In genomic region chr16:72610661-72611112, GRCm38 (mm10) we compare ENCODE assay signal across 14 mouse cellular contexts.
A peak's percentile ranks its signal among the peaks of the same experiment; 100 is the strongest.
DNase-seq lines count a peak whose midpoint lies in the region; ATAC-seq and TF ChIP-seq lines count a peak whose summit lies in the region.
"Had no signal": no experiment of that assay in that cellular context is flagged by ENCODE, and none has a peak within 500 bp of the region (broad histone marks: within the 10 kb centered on the region; RNA-seq: fewer than 3 reads in every experiment).

No protein-coding gene starts in this region.

- no peak for TF ChIP-seq EP300 in liver, postnatal 0 days (IDR thresholded peaks at IDR 0.05; ENCODE audit: low read depth)

- no peak overlapping the region for H3K27ac ChIP-seq in embryonic facial prominence, embryonic 11.5 days (replicated peaks; ENCODE audit: low read depth, low read length)
- no peak overlapping the region for H3K27ac ChIP-seq in embryonic facial prominence, embryonic 10.5 days (replicated peaks)
- H3K27ac ChIP-seq in forebrain, postnatal 0 days (ENCODE audit: low read depth, low read length), result no peak overlapping the region
- H3K27ac ChIP-seq in midbrain, embryonic 11.5 days (ENCODE audit: low read depth, low read length), result 0 out of 2 replicates have a peak overlapping the region, but pooled peaks have one; percentile 25
- no peak overlapping the region for H3K27ac ChIP-seq in liver, postnatal 0 days (ENCODE audit: low read depth)
- H3K27ac ChIP-seq: layer of hippocampus, adult 2 months; liver, embryonic 12.5 days had no signal

- TF ChIP-seq CTCF in forebrain, postnatal 0 days (IDR thresholded peaks at IDR 0.05; ENCODE audit: low read depth), result no peak
- TF ChIP-seq CTCF in liver, postnatal 0 days (IDR thresholded peaks at IDR 0.05; ENCODE audit: low read depth), result no peak

- no peaks in the 10 kb centered on the region for H3K9me3 ChIP-seq in embryonic facial prominence, embryonic 11.5 days (replicated peaks; ENCODE audit: control insufficient read depth, low read length)
- no peaks in the 10 kb centered on the region for H3K9me3 ChIP-seq in embryonic facial prominence, embryonic 10.5 days
- H3K9me3 ChIP-seq in forebrain, postnatal 0 days (ENCODE audit: low read length), result no peaks in the 10 kb centered on the region
- no peaks in the 10 kb centered on the region for H3K9me3 ChIP-seq in midbrain, embryonic 11.5 days (ENCODE audit: control insufficient read depth, low read length)
- H3K9me3 ChIP-seq in liver, postnatal 0 days (ENCODE audit: low read length), result no peaks in the 10 kb centered on the region
- H3K9me3 ChIP-seq: liver, embryonic 12.5 days had no signal

- no peak for ATAC-seq in embryonic facial prominence, embryonic 11.5 days (replicated peaks; ENCODE audit: insufficient number of reproducible peaks, low FRiP score, low TSS enrichment, low read depth)
- no peak for ATAC-seq in forebrain, postnatal 0 days
- peak; percentile 81 for ATAC-seq in midbrain, embryonic 11.5 days (ENCODE audit: low FRiP score)
- no peak for ATAC-seq in liver, postnatal 0 days
- no peak for ATAC-seq in megakaryocyte progenitor cell, adult 5-6 weeks (replicated peaks; ENCODE audit: poor library complexity)
- ATAC-seq: liver, embryonic 12.5 days had no signal

- no peaks in the 10 kb centered on the region for H3K4me1 ChIP-seq in embryonic facial prominence, embryonic 11.5 days (ENCODE audit: control insufficient read depth, insufficient read depth, low read length)
- H3K4me1 ChIP-seq in embryonic facial prominence, embryonic 10.5 days, result peaks cover 13% of the 10 kb centered on the region
- no peaks in the 10 kb centered on the region for H3K4me1 ChIP-seq in forebrain, postnatal 0 days (ENCODE audit: insufficient read depth)
- H3K4me1 ChIP-seq in midbrain, embryonic 11.5 days (ENCODE audit: control insufficient read depth, insufficient read depth, low read length), result peaks cover 3% of the 10 kb centered on the region; the same call in 1 of the 2 replicates
- H3K4me1 ChIP-seq in liver, postnatal 0 days (ENCODE audit: insufficient read depth), result no peaks in the 10 kb centered on the region
- H3K4me1 ChIP-seq: liver, embryonic 12.5 days had no signal

- no peaks in the 10 kb centered on the region for H3K27me3 ChIP-seq in embryonic facial prominence, embryonic 11.5 days (ENCODE audit: control insufficient read depth, insufficient read depth, low read length)
- no peaks in the 10 kb centered on the region for H3K27me3 ChIP-seq in embryonic facial prominence, embryonic 10.5 days (replicated peaks; ENCODE audit: low read depth, poor library complexity, severe bottlenecking)
- H3K27me3 ChIP-seq in forebrain, postnatal 0 days (ENCODE audit: insufficient read depth, low read length), result no peaks in the 10 kb centered on the region
- H3K27me3 ChIP-seq in midbrain, embryonic 11.5 days (ENCODE audit: control insufficient read depth, insufficient read depth, low read length), result no peaks in the 10 kb centered on the region
- no peaks in the 10 kb centered on the region for H3K27me3 ChIP-seq in liver, postnatal 0 days (ENCODE audit: insufficient read depth, low read length)
- H3K27me3 ChIP-seq: liver, embryonic 12.5 days had no signal

- WGBS in embryonic facial prominence, embryonic 11.5 days, result 16% methylated on average over 4 of the region's 4 CpGs
- 10% methylated on average over 4 of the region's 4 CpGs for WGBS in embryonic facial prominence, embryonic 10.5 days
- 8% methylated on average over 4 of the region's 4 CpGs for WGBS in forebrain, postnatal 0 days
- 11% methylated on average over 4 of the region's 4 CpGs for WGBS in midbrain, embryonic 11.5 days
- 58% methylated on average over 4 of the region's 4 CpGs for WGBS in liver, postnatal 0 days (ENCODE audit: insufficient replicate concordance)

- no peak overlapping the region for H3K4me2 ChIP-seq in embryonic facial prominence, embryonic 11.5 days (ENCODE audit: low read depth, low read length)
- no peak overlapping the region for H3K4me2 ChIP-seq in forebrain, postnatal 0 days (ENCODE audit: low read depth)
- no peak overlapping the region for H3K4me2 ChIP-seq in midbrain, embryonic 11.5 days
- H3K4me2 ChIP-seq in liver, postnatal 0 days (ENCODE audit: low read depth, low read length), result no peak overlapping the region
- H3K4me2 ChIP-seq: liver, embryonic 12.5 days had no signal

- H3K36me3 ChIP-seq in embryonic facial prominence, embryonic 11.5 days (replicated peaks; ENCODE audit: control insufficient read depth, insufficient read depth, low read depth, low read length), result no peaks in the 10 kb centered on the region
- no peaks in the 10 kb centered on the region for H3K36me3 ChIP-seq in embryonic facial prominence, embryonic 10.5 days (replicated peaks)
- no peaks in the 10 kb centered on the region for H3K36me3 ChIP-seq in forebrain, postnatal 0 days (ENCODE audit: insufficient read depth)
- H3K36me3 ChIP-seq in midbrain, embryonic 11.5 days (ENCODE audit: control insufficient read depth, insufficient read depth, low read length), result no peaks in the 10 kb centered on the region
- H3K36me3 ChIP-seq in liver, postnatal 0 days (replicated peaks; ENCODE audit: insufficient read depth, low read length), result no peaks in the 10 kb centered on the region
- H3K36me3 ChIP-seq: G1E; liver, embryonic 12.5 days had no signal

- no peak overlapping the region for H3K4me3 ChIP-seq in embryonic facial prominence, embryonic 11.5 days (ENCODE audit: low read depth, low read length)
- no peak overlapping the region for H3K4me3 ChIP-seq in embryonic facial prominence, embryonic 10.5 days
- no peak overlapping the region for H3K4me3 ChIP-seq in forebrain, postnatal 0 days (ENCODE audit: low read depth, low read length)
- H3K4me3 ChIP-seq in midbrain, embryonic 11.5 days (ENCODE audit: low read depth, low read length), result no peak overlapping the region
- no peak overlapping the region for H3K4me3 ChIP-seq in liver, postnatal 0 days (ENCODE audit: low read depth, low read length)
- H3K4me3 ChIP-seq: layer of hippocampus, adult 2 months; liver, embryonic 12.5 days had no signal

- DNase-seq in embryonic facial prominence, embryonic 11.5 days (ENCODE audit: low spot score), result peak; percentile 6
- DNase-seq in embryonic facial prominence, embryonic 10.5 days (ENCODE audit: low spot score), result no peak
- peak; percentile 15 for DNase-seq in forebrain, postnatal 0 days
- DNase-seq in midbrain, embryonic 11.5 days (ENCODE audit: low spot score, missing footprints), result no peak
- no peak for DNase-seq in heart, postnatal 4 days
- DNase-seq in liver, postnatal 0 days, result no peak
- DNase-seq in cerebellum, adult 11 months, result no peak
- DNase-seq: cerebellum, postnatal 10 days; heart, adult 18-20 months; thymus, adult 18-20 months had no signal

- no peak overlapping the region for H3K9ac ChIP-seq in embryonic facial prominence, embryonic 11.5 days (replicated peaks; ENCODE audit: low read length)
- no peak overlapping the region for H3K9ac ChIP-seq in forebrain, postnatal 0 days
- no peak overlapping the region for H3K9ac ChIP-seq in midbrain, embryonic 11.5 days (ENCODE audit: low read length)
- H3K9ac ChIP-seq in liver, postnatal 0 days (replicated peaks), result no peak overlapping the region
- H3K9ac ChIP-seq: liver, embryonic 12.5 days had no signal

Comparison
In these comparisons a context has a peak if more than half of its experiments do, and no peak if none do; other contexts are left out.
1. DNase-seq: peak in embryonic facial prominence, embryonic 11.5 days (single experiment) and forebrain, postnatal 0 days (single experiment); none in embryonic facial prominence, embryonic 10.5 days (single experiment), midbrain, embryonic 11.5 days (single experiment), heart, postnatal 4 days (single experiment), liver, postnatal 0 days (single experiment) and cerebellum, adult 11 months (single experiment).